Mouse (Mus musculus): ENCODE data around the gene Dpp6.

Gene Dpp6

GRCm38 (mm10) chr5:27194157-27194556 is 377.2 kb downstream of the Dpp6 start:
- DNase-seq (ENCODE audit: low read depth, low spot score): no peak

GRCm38 (mm10) chr5:27194975-27195374 is 378.0 kb downstream of the Dpp6 start:
- DNase-seq (ENCODE audit: low read depth, low spot score): no peak

- no peak for DNase-seq (ENCODE audit: low read depth, low spot score)
These were observed 383.8 kb downstream of the Dpp6 start for GRCm38 (mm10) chr5:27200581-27201341.

GRCm38 (mm10) chr5:27203131-27203530 is 386.1 kb downstream of the Dpp6 start:
- DNase-seq (ENCODE audit: low read depth, low spot score): no peak

GRCm38 (mm10) chr5:27204721-27205120 is 387.7 kb downstream of the Dpp6 start:
- DNase-seq (ENCODE audit: low read depth, low spot score): peak; percentile 4

- no peak for DNase-seq (ENCODE audit: low read depth, low spot score)
These were observed 388.8 kb downstream of the Dpp6 start for GRCm38 (mm10) chr5:27205754-27206153.

GRCm38 (mm10) chr5:27206213-27206612 is 389.2 kb downstream of the Dpp6 start:
- no peak for DNase-seq (ENCODE audit: low read depth, low spot score)

GRCm38 (mm10) chr5:27220116-27220515 is 403.1 kb downstream of the Dpp6 start:
- DNase-seq (ENCODE audit: low read depth, low spot score): no peak

GRCm38 (mm10) chr5:27242078-27242477 is 425.1 kb downstream of the Dpp6 start:
- peak; percentile 14 for DNase-seq (ENCODE audit: low read depth, low spot score)

- DNase-seq (ENCODE audit: low read depth, low spot score): peak; percentile 62
These were observed 426.2 kb downstream of the Dpp6 start for GRCm38 (mm10) chr5:27243226-27243625.

GRCm38 (mm10) chr5:27247793-27248192 is 430.8 kb downstream of the Dpp6 start:
- DNase-seq (ENCODE audit: low read depth, low spot score): no peak

- DNase-seq (ENCODE audit: low read depth, low spot score): no peak
These were observed 431.7 kb downstream of the Dpp6 start for GRCm38 (mm10) chr5:27248685-27249084.

GRCm38 (mm10) chr5:27249951-27250350 is 432.9 kb downstream of the Dpp6 start:
- no peak for DNase-seq (ENCODE audit: low read depth, low spot score)

- DNase-seq (ENCODE audit: low read depth, low spot score): no peak
These were observed 433.9 kb downstream of the Dpp6 start for GRCm38 (mm10) chr5:27250906-27251305.

- DNase-seq (ENCODE audit: low read depth, low spot score): no peak
These were observed 434.4 kb downstream of the Dpp6 start for GRCm38 (mm10) chr5:27251361-27251760.

GRCm38 (mm10) chr5:27255247-27255646 is 438.2 kb downstream of the Dpp6 start:
- no peak for DNase-seq (ENCODE audit: low read depth, low spot score)

GRCm38 (mm10) chr5:27258636-27259035 is 441.6 kb downstream of the Dpp6 start:
- DNase-seq (ENCODE audit: low read depth, low spot score): no peak

- peak; percentile 39 for DNase-seq (ENCODE audit: low read depth, low spot score)
These were observed 445.0 kb downstream of the Dpp6 start for GRCm38 (mm10) chr5:27261746-27262727.

- no peak for DNase-seq (ENCODE audit: low read depth, low spot score)
These were observed 445.7 kb downstream of the Dpp6 start for GRCm38 (mm10) chr5:27262751-27263150.

GRCm38 (mm10) chr5:27265281-27265680 is 448.3 kb downstream of the Dpp6 start:
- no peak for DNase-seq (ENCODE audit: low read depth, low spot score)

- DNase-seq (ENCODE audit: low read depth, low spot score): no peak
These were observed 454.3 kb downstream of the Dpp6 start for GRCm38 (mm10) chr5:27271336-27271735.

GRCm38 (mm10) chr5:27274781-27275395 is 457.9 kb downstream of the Dpp6 start:
- no peak for DNase-seq (ENCODE audit: low read depth, low spot score)

All from ES-CJ7 (cell line).